Mouse (Mus musculus) frontal cortex, postnatal 36 days (tissue): ENCODE results near the gene Alcam.

Experiments used
- DNase-seq, 2 experiments: peaks; one replicate each; pipeline ENCODE4 v3.0.0; 2022; ENCODE audit warnings: low spot score in 2 of 2

Gene Alcam

GRCm38 (mm10) chr16:52453971-52454514, at the start of gene Alcam:
Alcam (minus strand) TSS chr16:52454074.
- peak; percentile 56 to 64 for DNase-seq

- DNase-seq: no peak
These were observed 45.0 kb upstream of the Alcam start for GRCm38 (mm10) chr16:52498757-52499335.

GRCm38 (mm10) chr16:52490542-52490941, 36.7 kb upstream of the Alcam start:
- no peak for DNase-seq

GRCm38 (mm10) chr16:52474235-52474634, 20.4 kb upstream of the Alcam start:
- DNase-seq: no peak

- no peak for DNase-seq
These were observed 19.2 kb upstream of the Alcam start for GRCm38 (mm10) chr16:52473089-52473488.

- no peak for DNase-seq
These were observed 18.8 kb upstream of the Alcam start for GRCm38 (mm10) chr16:52472635-52473034.

- DNase-seq: no peak
These were observed 18.2 kb upstream of the Alcam start for GRCm38 (mm10) chr16:52472059-52472458.

- DNase-seq: peak in 1 of 2 experiments; percentile 5
These were observed 17.0 kb upstream of the Alcam start for GRCm38 (mm10) chr16:52470881-52471280.

- no peak for DNase-seq
These were observed 16.4 kb upstream of the Alcam start for GRCm38 (mm10) chr16:52470226-52470625.

GRCm38 (mm10) chr16:52468426-52468825, 14.6 kb upstream of the Alcam start:
- no peak for DNase-seq

GRCm38 (mm10) chr16:52466770-52467169, 12.9 kb upstream of the Alcam start:
- no peak for DNase-seq

GRCm38 (mm10) chr16:52464597-52464996, 10.7 kb upstream of the Alcam start:
- DNase-seq: no peak

- peak; percentile 96 to 98 for DNase-seq
These were observed 785 bp downstream of the Alcam start for GRCm38 (mm10) chr16:52452862-52453715.

- no peak for DNase-seq
These were observed 1.4 kb downstream of the Alcam start for GRCm38 (mm10) chr16:52452477-52452831.

- no peak for DNase-seq
These were observed 1.9 kb downstream of the Alcam start for GRCm38 (mm10) chr16:52451786-52452476.

- peak in 1 of 2 experiments; percentile 43 for DNase-seq
These were observed 2.6 kb downstream of the Alcam start for GRCm38 (mm10) chr16:52451101-52451785.

- DNase-seq: peak; percentile 72 to 73
These were observed 3.4 kb downstream of the Alcam start for GRCm38 (mm10) chr16:52450245-52451100.

GRCm38 (mm10) chr16:52449889-52450244, 4.0 kb downstream of the Alcam start:
- DNase-seq: no peak

GRCm38 (mm10) chr16:52445984-52446383, 7.9 kb downstream of the Alcam start:
- no peak for DNase-seq

GRCm38 (mm10) chr16:52443635-52444505, 10.0 kb downstream of the Alcam start:
- no peak for DNase-seq
